22 mouse cellular contexts compared by ENCODE assay signal in the genomic region with DNA sequence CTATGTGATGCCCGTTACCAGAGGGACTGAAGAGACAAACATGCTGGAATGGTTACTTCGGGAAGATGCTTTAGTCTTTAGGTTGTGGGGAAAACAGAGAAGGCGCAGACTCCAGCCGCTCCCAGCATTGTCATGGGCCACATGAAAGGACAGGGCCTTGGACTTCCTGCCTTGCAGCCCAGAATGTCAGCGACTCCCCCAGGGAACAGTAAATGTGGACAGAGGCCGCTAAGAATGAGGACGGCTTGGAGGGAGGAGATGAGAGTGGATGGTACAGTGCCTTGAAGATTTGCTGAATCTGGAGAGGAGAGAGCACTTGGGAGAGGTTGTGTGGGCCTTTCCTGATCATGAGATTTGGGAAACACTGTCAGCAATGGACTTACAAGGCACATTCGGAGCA.
A peak's percentile ranks its signal among the peaks of the same experiment; 100 is the strongest.
DNase-seq lines count a peak whose midpoint lies in the region; ATAC-seq lines count a peak whose summit lies in the region.
"Had no signal": no experiment of that assay in that cellular context is flagged by ENCODE, and none has a peak within 500 bp of the region (broad histone marks: within the 10 kb centered on the region; RNA-seq: fewer than 3 reads in every experiment).

No protein-coding gene starts in this region.

- ATAC-seq in heart, embryonic 12.5 days (ENCODE audit: insufficient number of reproducible peaks, low FRiP score): no peak
- peak; percentile 33; the same call in 1 of the 2 replicates for ATAC-seq in kidney, embryonic 15.5 days (replicated peaks; ENCODE audit: low FRiP score)
- ATAC-seq in midbrain, embryonic 11.5 days (ENCODE audit: low FRiP score): no peak
- no peak for ATAC-seq in midbrain, embryonic 15.5 days (replicated peaks)
- ATAC-seq: forebrain, embryonic 14.5 days; hindbrain, postnatal 0 days; liver, embryonic 12.5 days had no signal

- no peaks in the 10 kb centered on the region for H3K36me3 ChIP-seq in heart, embryonic 12.5 days
- H3K36me3 ChIP-seq in kidney, embryonic 15.5 days: no peaks in the 10 kb centered on the region
- no peaks in the 10 kb centered on the region for H3K36me3 ChIP-seq in midbrain, embryonic 11.5 days (ENCODE audit: control insufficient read depth, insufficient read depth, low read length)
- H3K36me3 ChIP-seq in midbrain, embryonic 15.5 days (replicated peaks): no peaks in the 10 kb centered on the region
- no peaks in the 10 kb centered on the region for H3K36me3 ChIP-seq in hindbrain, embryonic 10.5 days
- H3K36me3 ChIP-seq: embryonic facial prominence, embryonic 15.5 days; limb, embryonic 13.5 days; liver, embryonic 12.5 days; midbrain, embryonic 12.5 days had no signal

- no peak for DNase-seq in heart, postnatal 25 days (ENCODE audit: low spot score)
- DNase-seq in kidney, adult 11 months: no peak
- DNase-seq in midbrain, embryonic 11.5 days (ENCODE audit: low spot score, missing footprints): peak; percentile 37
- DNase-seq in hindbrain, embryonic 10.5 days (ENCODE audit: low spot score): no peak
- DNase-seq in thymus, postnatal 36 days: no peak
- DNase-seq: adrenal gland, postnatal 25 days; cerebellum, adult 9-11 months; gastrocnemius, postnatal 10 days; kidney, adult 18-20 months; layer of hippocampus, postnatal 36 days; lung, adult 2 months; lung, postnatal 14 days; thymus, postnatal 14 days had no signal

- no peak overlapping the region for H3K4me3 ChIP-seq in heart, embryonic 12.5 days
- H3K4me3 ChIP-seq in kidney, embryonic 15.5 days (replicated peaks): no peak overlapping the region
- no peak overlapping the region for H3K4me3 ChIP-seq in midbrain, embryonic 11.5 days (ENCODE audit: low read depth, low read length)
- no peak overlapping the region for H3K4me3 ChIP-seq in midbrain, embryonic 15.5 days
- H3K4me3 ChIP-seq in hindbrain, embryonic 10.5 days: no peak overlapping the region
- H3K4me3 ChIP-seq: embryonic facial prominence, embryonic 15.5 days; limb, embryonic 13.5 days; liver, embryonic 12.5 days; midbrain, embryonic 12.5 days had no signal

- H3K4me1 ChIP-seq in heart, embryonic 12.5 days (replicated peaks): 0 out of 2 replicates have a peak, but pooled peaks cover 7% of the 10 kb centered on the region
- 0 out of 2 replicates have a peak, but pooled peaks cover 4% of the 10 kb centered on the region for H3K4me1 ChIP-seq in kidney, embryonic 15.5 days
- no peaks in the 10 kb centered on the region for H3K4me1 ChIP-seq in midbrain, embryonic 11.5 days (ENCODE audit: control insufficient read depth, insufficient read depth, low read length)
- peaks cover 3% of the 10 kb centered on the region; the same call in 1 of the 2 replicates for H3K4me1 ChIP-seq in midbrain, embryonic 15.5 days
- H3K4me1 ChIP-seq in hindbrain, embryonic 10.5 days (replicated peaks): no peaks in the 10 kb centered on the region; the same call in 1 of the 2 replicates
- H3K4me1 ChIP-seq: embryonic facial prominence, embryonic 15.5 days; liver, embryonic 12.5 days had no signal

- intact Hi-C loops in heart, postnatal 25 days (cut with DNase I): no loop called here

- no peaks in the 10 kb centered on the region for H3K9me3 ChIP-seq in heart, embryonic 12.5 days (replicated peaks)
- no peaks in the 10 kb centered on the region for H3K9me3 ChIP-seq in kidney, embryonic 15.5 days (replicated peaks)
- no peaks in the 10 kb centered on the region for H3K9me3 ChIP-seq in midbrain, embryonic 11.5 days (ENCODE audit: control insufficient read depth, low read length)
- H3K9me3 ChIP-seq in midbrain, embryonic 15.5 days: no peaks in the 10 kb centered on the region
- no peaks in the 10 kb centered on the region for H3K9me3 ChIP-seq in hindbrain, embryonic 10.5 days
- H3K9me3 ChIP-seq: embryonic facial prominence, embryonic 15.5 days; limb, embryonic 13.5 days; liver, embryonic 12.5 days; midbrain, embryonic 12.5 days had no signal

- peak overlapping the region; percentile 43; the same call in 1 of the 2 replicates for H3K27ac ChIP-seq in heart, embryonic 12.5 days (ENCODE audit: poor library complexity, severe bottlenecking)
- peak overlapping the region; percentile 57 for H3K27ac ChIP-seq in kidney, embryonic 15.5 days
- H3K27ac ChIP-seq in midbrain, embryonic 11.5 days (ENCODE audit: low read depth, low read length): no peak overlapping the region
- H3K27ac ChIP-seq in midbrain, embryonic 15.5 days: no peak overlapping the region
- H3K27ac ChIP-seq in hindbrain, embryonic 10.5 days: no peak overlapping the region
- H3K27ac ChIP-seq: embryonic facial prominence, embryonic 15.5 days; hindbrain, postnatal 0 days; limb, embryonic 13.5 days; liver, embryonic 12.5 days; midbrain, embryonic 12.5 days had no signal

- WGBS in heart, embryonic 12.5 days: 62% methylated on average over 8 of the region's 8 CpGs
- WGBS in kidney, embryonic 15.5 days: 45% methylated on average over 8 of the region's 8 CpGs
- WGBS in midbrain, embryonic 11.5 days: 65% methylated on average over 8 of the region's 8 CpGs
- 67% methylated on average over 8 of the region's 8 CpGs for WGBS in midbrain, embryonic 15.5 days
- 55% methylated on average over 8 of the region's 8 CpGs for WGBS in hindbrain, embryonic 10.5 days

- no peak overlapping the region for H3K4me2 ChIP-seq in heart, embryonic 12.5 days
- 0 out of 2 replicates have a peak overlapping the region, but pooled peaks have one; percentile 9 for H3K4me2 ChIP-seq in kidney, embryonic 15.5 days
- no peak overlapping the region for H3K4me2 ChIP-seq in midbrain, embryonic 11.5 days
- H3K4me2 ChIP-seq in midbrain, embryonic 15.5 days: no peak overlapping the region
- H3K4me2 ChIP-seq: embryonic facial prominence, embryonic 15.5 days; limb, embryonic 13.5 days; liver, embryonic 12.5 days; midbrain, embryonic 12.5 days had no signal

- H3K27me3 ChIP-seq in heart, embryonic 12.5 days (replicated peaks): no peaks in the 10 kb centered on the region
- H3K27me3 ChIP-seq in kidney, embryonic 15.5 days: no peaks in the 10 kb centered on the region
- H3K27me3 ChIP-seq in midbrain, embryonic 11.5 days (ENCODE audit: control insufficient read depth, insufficient read depth, low read length): no peaks in the 10 kb centered on the region
- no peaks in the 10 kb centered on the region for H3K27me3 ChIP-seq in midbrain, embryonic 15.5 days (replicated peaks)
- H3K27me3 ChIP-seq in hindbrain, embryonic 10.5 days (ENCODE audit: insufficient read depth, poor library complexity, severe bottlenecking): no peaks in the 10 kb centered on the region
- H3K27me3 ChIP-seq: embryonic facial prominence, embryonic 15.5 days; limb, embryonic 13.5 days; liver, embryonic 12.5 days; midbrain, embryonic 12.5 days had no signal

- peak overlapping the region; percentile 30; the same call in 1 of the 2 replicates for H3K9ac ChIP-seq in heart, embryonic 12.5 days
- H3K9ac ChIP-seq in kidney, embryonic 15.5 days: no peak overlapping the region
- H3K9ac ChIP-seq in midbrain, embryonic 11.5 days (ENCODE audit: low read length): no peak overlapping the region
- no peak overlapping the region for H3K9ac ChIP-seq in midbrain, embryonic 15.5 days
- H3K9ac ChIP-seq: embryonic facial prominence, embryonic 15.5 days; limb, embryonic 13.5 days; liver, embryonic 12.5 days; midbrain, embryonic 12.5 days had no signal

Comparison
In these comparisons a context has a peak if more than half of its experiments do, and no peak if none do; other contexts are left out.
1. H3K27ac ChIP-seq: peak in heart, embryonic 12.5 days (single experiment) and kidney, embryonic 15.5 days (single experiment); none in midbrain, embryonic 11.5 days (single experiment), midbrain, embryonic 15.5 days (single experiment) and hindbrain, embryonic 10.5 days (single experiment).